Mouse (Mus musculus) yolk sac, embryonic 10.5 days (tissue): ENCODE measurements around the gene Dcaf12.

Experiments
- DNase-seq: peaks from one replicate; pipeline ENCODE4 v3.0.0-alpha.2; 2017; ENCODE audit warnings: low spot score

The Dcaf12 gene

GRCm38 (mm10) chr4:41314141-41315129, at the start of gene Dcaf12:
Dcaf12 (minus strand) TSS chr4:41314889.
- DNase-seq, result peak; percentile 96

- no peak for DNase-seq
Observed at GRCm38 (mm10) chr4:41361059-41361458, 46.4 kb upstream of the Dcaf12 start.

GRCm38 (mm10) chr4:41359358-41359757, 44.7 kb upstream of the Dcaf12 start:
- no peak for DNase-seq

- no peak for DNase-seq
Observed at GRCm38 (mm10) chr4:41358669-41359068, 44.0 kb upstream of the Dcaf12 start.

GRCm38 (mm10) chr4:41357154-41357553, 42.5 kb upstream of the Dcaf12 start:
- DNase-seq, result no peak

GRCm38 (mm10) chr4:41353265-41353664, 38.6 kb upstream of the Dcaf12 start:
- DNase-seq, result no peak

GRCm38 (mm10) chr4:41352758-41353157, 38.1 kb upstream of the Dcaf12 start:
- no peak for DNase-seq

- DNase-seq, result no peak
Observed at GRCm38 (mm10) chr4:41349199-41349591, 34.5 kb upstream of the Dcaf12 start.

- peak; percentile 99 for DNase-seq
Observed at GRCm38 (mm10) chr4:41348584-41349198, 34.0 kb upstream of the Dcaf12 start, which contains the start of gene Ubap1. Ubap1 (plus strand) TSS chr4:41348996.

GRCm38 (mm10) chr4:41347839-41348238, 33.1 kb upstream of the Dcaf12 start:
- no peak for DNase-seq

GRCm38 (mm10) chr4:41346011-41346410, 31.3 kb upstream of the Dcaf12 start:
- no peak for DNase-seq

GRCm38 (mm10) chr4:41340912-41341550, 26.3 kb upstream of the Dcaf12 start:
- DNase-seq, result no peak

- DNase-seq, result no peak
Observed at GRCm38 (mm10) chr4:41336546-41336945, 21.9 kb upstream of the Dcaf12 start.

GRCm38 (mm10) chr4:41331698-41332421, 17.2 kb upstream of the Dcaf12 start:
- peak; percentile 86 for DNase-seq

- DNase-seq, result no peak
Observed at GRCm38 (mm10) chr4:41331085-41331484, 16.4 kb upstream of the Dcaf12 start.

GRCm38 (mm10) chr4:41329481-41329880, 14.8 kb upstream of the Dcaf12 start:
- no peak for DNase-seq

- no peak for DNase-seq
Observed at GRCm38 (mm10) chr4:41326876-41327275, 12.2 kb upstream of the Dcaf12 start.

- DNase-seq, result no peak
Observed at GRCm38 (mm10) chr4:41320971-41321370, 6.3 kb upstream of the Dcaf12 start.

- DNase-seq, result no peak
Observed at GRCm38 (mm10) chr4:41318267-41318666, 3.6 kb upstream of the Dcaf12 start.

- DNase-seq, result no peak
Observed at GRCm38 (mm10) chr4:41315173-41315572, 484 bp upstream of the Dcaf12 start.

- DNase-seq, result peak; percentile 15
Observed at GRCm38 (mm10) chr4:41313722-41314121, 967 bp downstream of the Dcaf12 start.
